Mouse (Mus musculus) liver, adult 2 months (tissue): ENCODE results near the gene Rxfp3. TPM values are rescaled to one million over a fixed set of nuclear protein-coding genes. Genes with fewer than 3 reads are reported as not detected.
A peak's percentile ranks its signal among the peaks of the same experiment; 100 is the strongest.

Experiments used
- DNase-seq: peaks from one replicate; pipeline ENCODE4 v3.0.0-alpha.2; 2011; ENCODE audit warnings: low read depth, low spot score; ENCODE audit errors: extremely low read depth
- H3K27ac ChIP-seq: fragments of 200-500 bp; replicated peaks from 2 replicates; pipeline ENCODE4 v1.5.1; 2012; ENCODE audit warnings: low read depth, mild to moderate bottlenecking, control low read depth, inconsistent platforms, low read length; ENCODE audit not compliant: insufficient read depth
- H3K27me3 ChIP-seq: fragments of 200-500 bp; 2 replicates; pipeline ENCODE4 v1.6.1; 2012; ENCODE audit warnings: mild to moderate bottlenecking, moderate library complexity, low read length, inconsistent platforms; ENCODE audit not compliant: control insufficient read depth, insufficient read depth
- H3K36me3 ChIP-seq: fragments of 200-500 bp; 2 replicates; pipeline ENCODE4 v1.6.1; 2012; ENCODE audit warnings: low read length, inconsistent platforms; ENCODE audit not compliant: control insufficient read depth, insufficient read depth
- H3K4me1 ChIP-seq: fragments of 200-500 bp; 2 replicates; pipeline ENCODE4 v1.6.1; 2011; ENCODE audit warnings: low read length; ENCODE audit not compliant: control insufficient read depth, insufficient read depth
- H3K4me3 ChIP-seq: fragments of 200-500 bp; 2 replicates; pipeline ENCODE4 v1.5.1; 2011; ENCODE audit warnings: low read depth, mild to moderate bottlenecking, control low read depth, low read length, moderate library complexity; ENCODE audit not compliant: insufficient read depth
- H3K79me2 ChIP-seq: fragments of 200-500 bp; 2 replicates; pipeline ENCODE4 v1.6.1; 2012; ENCODE audit warnings: inconsistent platforms, mild to moderate bottlenecking, low read length, moderate library complexity; ENCODE audit not compliant: control insufficient read depth, insufficient read depth
- H3K9ac ChIP-seq: fragments of 200-500 bp; 2 replicates; pipeline ENCODE4 v1.6.1; 2012; ENCODE audit warnings: low read depth, mild to moderate bottlenecking, control low read depth, inconsistent platforms, low read length
- CTCF ChIP-seq: fragments of 200-500 bp; IDR thresholded peaks from 2 replicates; pipeline ENCODE4 v1.5.1; 2011; ENCODE audit warnings: low read depth, low read length, control low read depth
- POLR2A ChIP-seq: fragments of 200-500 bp; IDR thresholded peaks from 2 replicates; pipeline ENCODE4 v1.6.1; 2011; ENCODE audit warnings: low read length, control low read depth; ENCODE audit not compliant: insufficient read depth; ENCODE audit errors: extremely low read depth
- WGBS: fragments of 180-500 bp; shearing (Covaris S2); methylation state at CpG from one replicate; pipeline ENCODE4 v1.1.7; 2018; 5-methylcytosine and 5-hydroxymethylcytosine counted together
- polyA plus RNA-seq: library from polyadenylated mRNA; depleted of rRNA; stranded (reverse); fragments of >200 nt; gene quantifications from 2 replicates; pipeline ENCODE4 v1.2.3, GENCODE M21; 2012
- total RNA-seq: library from RNA; depleted of rRNA; stranded (reverse); fragments of >200 nt; gene quantifications from 2 replicates; pipeline ENCODE4 v1.2.3, GENCODE M21; 2014

Rxfp3 gene
- total and polyA plus RNA-seq, 2 experiments: not detected

DNA sequence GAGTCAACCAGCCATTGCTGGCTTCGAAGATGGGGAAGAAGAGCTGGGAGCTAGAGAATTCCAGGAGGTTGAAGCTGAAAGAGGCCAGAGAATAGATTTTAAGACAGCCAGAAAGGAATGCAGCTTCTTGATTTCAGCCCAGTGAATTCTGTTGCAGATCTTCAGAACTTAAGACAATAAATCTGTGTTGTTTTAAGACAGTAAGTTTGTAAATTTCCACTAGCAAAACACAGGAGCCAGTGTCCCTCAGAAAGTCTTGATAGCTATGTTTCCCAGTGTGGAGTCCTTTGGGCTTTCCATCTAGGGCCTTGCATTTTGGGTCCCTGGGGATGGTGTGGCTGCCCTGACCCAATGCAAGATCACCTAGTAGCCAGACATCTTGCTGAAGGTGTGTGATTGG is 25.1 kb upstream of the Rxfp3 start:
- no peaks in the 10 kb centered on the region for H3K36me3 ChIP-seq
- no peak overlapping the region for H3K27ac ChIP-seq
- no peak for DNase-seq
- no peaks in the 10 kb centered on the region for H3K27me3 ChIP-seq
- 95% methylated on average over 1 of the region's 1 CpGs for WGBS
- H3K4me1 ChIP-seq: 0 out of 2 replicates have a peak, but pooled peaks cover 3% of the 10 kb centered on the region
- H3K4me3 ChIP-seq: no peak overlapping the region
- H3K79me2 ChIP-seq: no peaks in the 10 kb centered on the region
- no peak overlapping the region for H3K9ac ChIP-seq
- no peak for TF ChIP-seq POLR2A
- TF ChIP-seq CTCF: no peak

DNA sequence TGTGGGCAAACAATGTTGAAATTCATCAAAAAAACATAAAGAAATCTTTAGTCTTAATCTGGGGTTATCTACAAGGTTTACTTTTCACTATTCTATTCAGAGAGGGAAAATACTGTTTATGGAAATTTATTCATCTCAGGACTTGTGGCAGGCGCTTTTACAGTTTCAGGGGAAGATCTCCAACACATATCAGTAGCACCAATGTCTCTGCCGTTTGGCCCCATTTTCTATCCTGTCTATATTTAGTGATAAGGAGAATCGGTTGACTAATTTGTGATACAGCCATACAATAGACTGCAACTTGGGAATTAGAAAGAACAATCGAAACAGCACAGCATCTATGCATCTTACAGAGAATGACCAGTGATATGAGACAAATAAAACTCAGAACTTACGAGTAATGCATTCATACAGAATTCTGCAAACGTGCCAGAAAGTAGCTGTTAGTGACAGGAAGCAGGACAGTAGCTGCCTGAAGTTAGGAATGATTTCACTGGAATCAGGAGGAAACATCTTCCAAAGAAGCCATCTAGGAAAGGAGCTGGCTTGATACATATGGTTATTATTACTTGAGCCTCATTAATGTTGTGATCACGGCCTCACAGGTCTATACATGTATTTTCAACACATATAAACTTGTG is 16.8 kb upstream of the Rxfp3 start:
- H3K79me2 ChIP-seq: no peaks in the 10 kb centered on the region
- DNase-seq: no peak
- H3K4me3 ChIP-seq: no peak overlapping the region
- 57% methylated on average over 7 of the region's 7 CpGs for WGBS
- no peaks in the 10 kb centered on the region for H3K27me3 ChIP-seq
- no peak overlapping the region for H3K27ac ChIP-seq
- no peak overlapping the region for H3K9ac ChIP-seq
- H3K36me3 ChIP-seq: no peaks in the 10 kb centered on the region
- no peak for TF ChIP-seq POLR2A
- no peak for TF ChIP-seq CTCF
- H3K4me1 ChIP-seq: no peaks in the 10 kb centered on the region

DNA sequence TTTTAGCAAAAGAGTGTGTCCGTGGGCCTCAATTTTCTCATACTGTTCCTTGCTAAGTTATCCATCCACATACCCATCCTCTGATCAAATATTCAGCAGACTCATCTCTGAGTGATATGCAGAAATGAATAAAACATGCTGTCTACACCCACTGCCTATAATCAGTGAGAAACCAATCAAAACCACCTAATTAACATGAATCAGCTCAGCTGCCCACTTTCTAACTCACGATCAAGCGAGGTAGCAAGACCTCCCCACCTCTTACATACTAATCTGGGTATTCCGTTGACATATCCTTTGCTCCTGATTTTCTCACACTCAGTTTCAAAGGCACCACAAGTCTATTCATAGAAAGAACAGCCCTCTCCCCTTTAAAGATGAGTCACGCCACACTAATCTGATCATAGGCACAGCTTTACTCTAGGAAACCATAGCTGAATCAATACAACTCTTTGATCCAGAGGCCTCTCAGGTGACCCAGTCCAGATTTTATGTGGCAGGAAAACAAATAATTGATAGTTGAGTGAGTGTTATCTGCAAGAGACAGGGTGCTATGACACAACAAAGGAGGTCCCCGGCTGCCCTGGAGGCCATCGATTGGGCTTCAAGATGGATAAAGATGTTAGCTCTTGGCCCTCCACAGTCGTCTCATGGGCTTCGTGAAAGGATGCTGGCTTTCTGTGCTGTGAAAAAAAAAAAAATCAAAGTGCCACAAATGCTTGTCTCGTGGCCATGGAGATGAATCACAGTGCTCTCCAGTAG is 16.1 kb upstream of the Rxfp3 start:
- no peak overlapping the region for H3K9ac ChIP-seq
- H3K27ac ChIP-seq: no peak overlapping the region
- peak; percentile 19 for DNase-seq
- 41% methylated on average over 10 of the region's 10 CpGs for WGBS
- no peaks in the 10 kb centered on the region for H3K36me3 ChIP-seq
- no peak overlapping the region for H3K4me3 ChIP-seq
- no peaks in the 10 kb centered on the region for H3K4me1 ChIP-seq
- H3K27me3 ChIP-seq: no peaks in the 10 kb centered on the region
- no peak for TF ChIP-seq POLR2A
- no peaks in the 10 kb centered on the region for H3K79me2 ChIP-seq

DNA sequence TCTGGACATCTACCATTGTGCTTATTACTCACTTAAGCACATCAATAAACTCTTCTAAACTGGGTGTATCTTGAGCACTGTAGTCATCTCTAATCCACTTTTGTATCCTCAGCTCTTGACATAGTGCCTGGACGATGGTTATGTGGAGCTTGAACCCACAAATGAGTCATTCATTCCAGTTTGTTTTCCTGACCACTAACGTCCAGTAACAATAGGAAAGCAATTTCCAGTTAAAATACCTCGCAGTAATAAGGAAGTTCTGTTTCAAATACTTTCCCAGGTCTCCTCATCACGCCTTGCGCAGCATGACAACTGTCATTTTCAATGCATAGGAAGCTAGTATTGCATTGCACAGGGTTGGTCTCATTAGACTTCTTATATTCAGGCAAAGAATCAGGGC is 5.0 kb upstream of the Rxfp3 start:
- H3K27ac ChIP-seq: no peak overlapping the region
- TF ChIP-seq POLR2A (no peak), CTCF (no peak)
- no peaks in the 10 kb centered on the region for H3K27me3 ChIP-seq
- H3K36me3 ChIP-seq: no peaks in the 10 kb centered on the region
- H3K4me1 ChIP-seq: no peaks in the 10 kb centered on the region
- no peak overlapping the region for H3K4me3 ChIP-seq
- H3K9ac ChIP-seq: no peak overlapping the region
- no peaks in the 10 kb centered on the region for H3K79me2 ChIP-seq
- DNase-seq: no peak
- WGBS: 86% methylated on average over 5 of the region's 5 CpGs

DNA sequence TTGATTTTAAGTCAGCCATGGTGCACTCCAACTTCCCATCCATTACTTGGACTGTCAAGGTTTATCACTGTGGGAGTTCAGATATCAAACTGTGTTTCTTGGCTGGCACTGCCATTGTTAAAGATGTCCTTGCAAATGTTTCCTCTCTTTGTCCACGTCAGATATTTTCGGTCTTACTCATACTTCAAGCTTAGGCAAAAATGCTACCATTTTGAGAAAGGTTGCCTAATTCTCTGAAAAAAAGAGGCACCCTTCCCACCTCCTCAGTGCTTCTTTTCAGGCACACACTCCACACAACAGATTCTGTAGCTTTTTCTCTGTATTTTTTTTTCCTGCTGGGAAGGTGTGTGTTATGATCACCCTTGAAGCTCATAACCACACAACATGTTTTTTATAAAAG is 3.4 kb upstream of the Rxfp3 start:
- TF ChIP-seq CTCF (no peak), POLR2A (no peak)
- DNase-seq: no peak
- no peak overlapping the region for H3K4me3 ChIP-seq
- peaks cover 5% of the 10 kb centered on the region for H3K4me1 ChIP-seq
- H3K27ac ChIP-seq: no peak overlapping the region
- H3K36me3 ChIP-seq: no peaks in the 10 kb centered on the region
- H3K9ac ChIP-seq: no peak overlapping the region
- 0 out of 2 replicates have a peak, but pooled peaks cover 3% of the 10 kb centered on the region for H3K27me3 ChIP-seq
- 76% methylated on average over 2 of the region's 2 CpGs for WGBS
- H3K79me2 ChIP-seq: no peaks in the 10 kb centered on the region

DNA sequence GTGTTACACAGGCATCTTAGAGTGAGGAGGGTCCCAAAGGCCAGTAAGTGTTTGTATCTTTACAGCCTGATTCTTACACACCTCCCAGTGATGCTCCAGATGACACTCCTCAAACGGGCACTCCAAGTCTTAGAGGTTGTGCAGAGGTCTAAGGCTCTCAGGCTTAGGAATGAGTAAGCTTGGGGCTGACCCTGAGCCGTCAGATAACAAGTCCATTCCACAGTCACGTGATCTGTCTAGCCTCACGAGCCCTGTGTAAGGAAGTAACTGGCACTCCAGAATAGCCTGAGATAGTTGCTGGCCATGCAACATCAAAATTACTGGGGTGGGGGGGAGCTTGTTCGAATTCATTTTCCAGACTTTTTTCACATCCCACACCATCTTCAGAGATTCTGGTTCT is 2.3 kb upstream of the Rxfp3 start:
- Histone ChIP-seq H3K4me3 (no peak overlapping the region), H3K36me3 (no peaks in the 10 kb centered on the region), H3K9ac (no peak overlapping the region), H3K4me1 (peaks cover 6% of the 10 kb centered on the region), H3K27ac (no peak overlapping the region), H3K79me2 (no peaks in the 10 kb centered on the region), H3K27me3 (peaks cover 5% of the 10 kb centered on the region; the same call in 1 of the 2 replicates)
- DNase-seq: peak; percentile 3
- 41% methylated on average over 5 of the region's 5 CpGs for WGBS
- no peak for TF ChIP-seq CTCF
- no peak for TF ChIP-seq POLR2A
